Mouse (Mus musculus) right cerebral cortex, postnatal 10 days (tissue): ENCODE measurements around the gene Lmod3.

Experiments
- DNase-seq, 2 experiments: peaks; one replicate each; pipeline ENCODE4 v3.0.0; 2021; ENCODE audit warnings: low spot score in 2 of 2

Lmod3 gene

GRCm38 (mm10) chr6:97226083-97226491 is 26.5 kb downstream of the Lmod3 start:
- DNase-seq = no peak

GRCm38 (mm10) chr6:97224505-97224904 is 28.1 kb downstream of the Lmod3 start:
- no peak for DNase-seq

GRCm38 (mm10) chr6:97223566-97223965 is 29.0 kb downstream of the Lmod3 start:
- DNase-seq = no peak

- DNase-seq = no peak
Measured at GRCm38 (mm10) chr6:97222931-97223467, 29.6 kb downstream of the Lmod3 start.

GRCm38 (mm10) chr6:97222321-97222720 is 30.2 kb downstream of the Lmod3 start:
- DNase-seq = no peak

GRCm38 (mm10) chr6:97221205-97222025 is 31.1 kb downstream of the Lmod3 start:
- peak; percentile 71 to 76 for DNase-seq

- DNase-seq = no peak
Measured at GRCm38 (mm10) chr6:97220672-97221071, 31.9 kb downstream of the Lmod3 start.

GRCm38 (mm10) chr6:97216154-97216821 is 36.3 kb downstream of the Lmod3 start:
- no peak for DNase-seq

- DNase-seq = peak; percentile 71 to 77
Measured at GRCm38 (mm10) chr6:97211981-97212380, 40.6 kb downstream of the Lmod3 start.

- no peak for DNase-seq
Measured at GRCm38 (mm10) chr6:97210962-97211601, 41.5 kb downstream of the Lmod3 start.

GRCm38 (mm10) chr6:97210191-97210961 is 42.2 kb downstream of the Lmod3 start, which contains the start of gene Arl6ip5:
Arl6ip5 (plus strand) TSS chr6:97210689.
- DNase-seq = peak; percentile 93 to 94

GRCm38 (mm10) chr6:97209751-97210150 is 42.8 kb downstream of the Lmod3 start:
- no peak for DNase-seq

GRCm38 (mm10) chr6:97209201-97209600 is 43.4 kb downstream of the Lmod3 start:
- no peak for DNase-seq

- DNase-seq = no peak
Measured at GRCm38 (mm10) chr6:97208406-97208805, 44.2 kb downstream of the Lmod3 start.

GRCm38 (mm10) chr6:97207085-97207484 is 45.5 kb downstream of the Lmod3 start:
- no peak for DNase-seq

GRCm38 (mm10) chr6:97205439-97205885 is 47.1 kb downstream of the Lmod3 start, which contains the start of gene Uba3:
Uba3 (minus strand) TSS chr6:97205647.
- peak; percentile 99 for DNase-seq

GRCm38 (mm10) chr6:97204952-97205351 is 47.6 kb downstream of the Lmod3 start:
- peak in 1 of 2 experiments; percentile 55 for DNase-seq

GRCm38 (mm10) chr6:97204252-97204869 is 48.2 kb downstream of the Lmod3 start:
- DNase-seq = no peak

- DNase-seq = no peak
Measured at GRCm38 (mm10) chr6:97202477-97202876, 50.1 kb downstream of the Lmod3 start.

- DNase-seq = no peak
Measured at GRCm38 (mm10) chr6:97200437-97200836, 52.1 kb downstream of the Lmod3 start.
